Mouse (Mus musculus) hindbrain, embryonic 16.5 days (tissue): Measurements from ENCODE around the gene Nagpa. TPM values are rescaled to one million over a fixed set of nuclear protein-coding genes. Genes with fewer than 3 reads are reported as not detected.

ENCODE experiments used
- ATAC-seq: fragments of 200-750 bp; cut with Nextera tagmentation; 2 replicates; pipeline ENCODE4 v1.8.0; 2017; ENCODE audit warnings: moderate TSS enrichment, moderate library complexity
- H3K27ac ChIP-seq: fragments of 300-500 bp; sonication (generic); 2 replicates; pipeline ENCODE4 v1.5.1; 2014; ENCODE audit warnings: low read depth, mild to moderate bottlenecking, control low read depth, low read length, moderate library complexity
- H3K27me3 ChIP-seq: fragments of 300-500 bp; sonication (generic); replicated peaks from 2 replicates; pipeline ENCODE4 v1.6.1; 2014; ENCODE audit warnings: low read length; ENCODE audit not compliant: control insufficient read depth, insufficient read depth
- H3K36me3 ChIP-seq: fragments of 300-500 bp; sonication (generic); 2 replicates; pipeline ENCODE4 v1.6.1; 2014; ENCODE audit warnings: mild to moderate bottlenecking, low read length, moderate library complexity, mixed read lengths; ENCODE audit not compliant: control insufficient read depth, insufficient read depth
- H3K4me1 ChIP-seq: fragments of 300-500 bp; sonication (generic); 2 replicates; pipeline ENCODE4 v1.6.1; 2014; ENCODE audit warnings: low read depth, low read length; ENCODE audit not compliant: control insufficient read depth, insufficient read depth
- H3K4me2 ChIP-seq: fragments of 300-500 bp; sonication (generic); 2 replicates; pipeline ENCODE4 v1.6.1; 2014; ENCODE audit warnings: mild to moderate bottlenecking, low read length, control low read depth, moderate library complexity
- H3K4me3 ChIP-seq: fragments of 300-500 bp; sonication (generic); 2 replicates; pipeline ENCODE4 v1.5.1; 2014; ENCODE audit warnings: mild to moderate bottlenecking, low read length, control low read depth, moderate library complexity
- H3K9ac ChIP-seq: fragments of 300-500 bp; sonication (generic); 2 replicates; pipeline ENCODE4 v1.6.1; 2014; ENCODE audit warnings: low read depth, mild to moderate bottlenecking, control low read depth, low read length, moderate library complexity
- H3K9me3 ChIP-seq: fragments of 300-500 bp; sonication (generic); 2 replicates; pipeline ENCODE4 v1.6.1; 2014; ENCODE audit warnings: mild to moderate bottlenecking, low read length, moderate library complexity; ENCODE audit not compliant: control insufficient read depth
- WGBS: fragments of 180-500 bp; shearing (Covaris S2); extraction: QIAGEN DNeasy Blood & Tissue Kit; methylation state at CpG from one replicate; pipeline ENCODE4 v1.1.7; 2014; 5-methylcytosine and 5-hydroxymethylcytosine counted together
- polyA plus RNA-seq: library from polyadenylated mRNA; unstranded; fragments of >200 nt; fragmentation: Nextera tagmentation; extraction: Ambion mirVana; gene quantifications from 2 replicates; pipeline ENCODE4 v1.2.1, GENCODE M21; 2015

Nagpa gene
- polyA plus RNA-seq, 1 experiment from 2014 or later = 11.9 TPM

- Histone ChIP-seq H3K27me3 (no peaks in the 10 kb centered on the region), H3K36me3 (no peaks in the 10 kb centered on the region), H3K9ac (no peak overlapping the region), H3K27ac (no peak overlapping the region), H3K9me3 (no peaks in the 10 kb centered on the region), H3K4me3 (no peak overlapping the region), H3K4me2 (no peak overlapping the region), H3K4me1 (no peaks in the 10 kb centered on the region)
- WGBS = 75% methylated on average over 18 of the region's 18 CpGs
- ATAC-seq = no peak
Observed at GRCm38 (mm10) chr16:5183310-5183975, 20.4 kb downstream of the Nagpa start.

GRCm38 (mm10) chr16:5172636-5173035, 31.2 kb downstream of the Nagpa start:
- H3K36me3 ChIP-seq = no peaks in the 10 kb centered on the region
- H3K9me3 ChIP-seq = no peaks in the 10 kb centered on the region
- H3K4me2 ChIP-seq = no peak overlapping the region
- no peaks in the 10 kb centered on the region for H3K4me1 ChIP-seq
- no peaks in the 10 kb centered on the region for H3K27me3 ChIP-seq
- no peak overlapping the region for H3K9ac ChIP-seq
- no peak for ATAC-seq
- no peak overlapping the region for H3K4me3 ChIP-seq
- WGBS = 91% methylated on average over 6 of the region's 6 CpGs
- H3K27ac ChIP-seq = no peak overlapping the region

GRCm38 (mm10) chr16:5168829-5169228, 35.0 kb downstream of the Nagpa start:
- Histone ChIP-seq H3K9me3 (no peaks in the 10 kb centered on the region), H3K27ac (no peak overlapping the region), H3K4me2 (no peak overlapping the region), H3K36me3 (no peaks in the 10 kb centered on the region), H3K9ac (no peak overlapping the region), H3K4me3 (no peak overlapping the region), H3K27me3 (no peaks in the 10 kb centered on the region), H3K4me1 (no peaks in the 10 kb centered on the region)
- WGBS = 82% methylated on average over 5 of the region's 5 CpGs
- no peak for ATAC-seq

GRCm38 (mm10) chr16:5168038-5168437, 35.8 kb downstream of the Nagpa start:
- ATAC-seq = no peak
- no peaks in the 10 kb centered on the region for H3K27me3 ChIP-seq
- no peak overlapping the region for H3K9ac ChIP-seq
- no peak overlapping the region for H3K4me3 ChIP-seq
- no peaks in the 10 kb centered on the region for H3K4me1 ChIP-seq
- no peak overlapping the region for H3K27ac ChIP-seq
- no peak overlapping the region for H3K4me2 ChIP-seq
- no peaks in the 10 kb centered on the region for H3K36me3 ChIP-seq
- no peaks in the 10 kb centered on the region for H3K9me3 ChIP-seq
- WGBS = 88% methylated on average over 2 of the region's 2 CpGs

GRCm38 (mm10) chr16:5164327-5164726, 39.5 kb downstream of the Nagpa start:
- WGBS = 67% methylated on average over 6 of the region's 6 CpGs
- H3K4me3 ChIP-seq = no peak overlapping the region
- H3K9ac ChIP-seq = no peak overlapping the region

GRCm38 (mm10) chr16:5159248-5159647, 44.6 kb downstream of the Nagpa start:
- no peak overlapping the region for H3K9ac ChIP-seq
- no peak overlapping the region for H3K27ac ChIP-seq
- no peaks in the 10 kb centered on the region for H3K4me1 ChIP-seq
- no peaks in the 10 kb centered on the region for H3K27me3 ChIP-seq
- 66% methylated on average over 8 of the region's 8 CpGs for WGBS
- H3K4me2 ChIP-seq = no peak overlapping the region
- no peak overlapping the region for H3K4me3 ChIP-seq
- no peak for ATAC-seq
- no peaks in the 10 kb centered on the region for H3K9me3 ChIP-seq
- no peaks in the 10 kb centered on the region for H3K36me3 ChIP-seq

More at GRCm38 (mm10) chr16:5164327-5164726, 39.5 kb downstream of the Nagpa start:
- Histone ChIP-seq H3K9me3 (no peaks in the 10 kb centered on the region), H3K4me2 (no peak overlapping the region), H3K4me1 (no peaks in the 10 kb centered on the region), H3K36me3 (no peaks in the 10 kb centered on the region), H3K27me3 (no peaks in the 10 kb centered on the region), H3K27ac (no peak overlapping the region)
- ATAC-seq = no peak

- ATAC-seq = no peak
- Histone ChIP-seq H3K4me2 (no peak overlapping the region), H3K36me3 (no peaks in the 10 kb centered on the region), H3K4me1 (peaks cover 7% of the 10 kb centered on the region; the same call in 1 of the 2 replicates), H3K9me3 (no peaks in the 10 kb centered on the region), H3K4me3 (no peak overlapping the region), H3K9ac (no peak overlapping the region), H3K27me3 (no peaks in the 10 kb centered on the region), H3K27ac (no peak overlapping the region)
- 86% methylated on average over 3 of the region's 3 CpGs for WGBS
Observed at GRCm38 (mm10) chr16:5157113-5157512, 46.7 kb downstream of the Nagpa start.

- no peak overlapping the region for H3K27ac ChIP-seq
- ATAC-seq = no peak
- H3K36me3 ChIP-seq = no peaks in the 10 kb centered on the region
- H3K9ac ChIP-seq = no peak overlapping the region
- no peak overlapping the region for H3K4me2 ChIP-seq
- H3K9me3 ChIP-seq = no peaks in the 10 kb centered on the region
- WGBS = 58% methylated on average over 2 of the region's 2 CpGs
- H3K27me3 ChIP-seq = no peaks in the 10 kb centered on the region
- no peak overlapping the region for H3K4me3 ChIP-seq
- H3K4me1 ChIP-seq = peaks cover 7% of the 10 kb centered on the region; the same call in 1 of the 2 replicates
Observed at GRCm38 (mm10) chr16:5156495-5156894, 47.3 kb downstream of the Nagpa start.

GRCm38 (mm10) chr16:5155014-5155413, 48.8 kb downstream of the Nagpa start:
- Histone ChIP-seq H3K27ac (no peak overlapping the region), H3K4me3 (no peak overlapping the region), H3K36me3 (no peaks in the 10 kb centered on the region), H3K9me3 (no peaks in the 10 kb centered on the region), H3K4me2 (no peak overlapping the region), H3K27me3 (no peaks in the 10 kb centered on the region), H3K9ac (no peak overlapping the region), H3K4me1 (peaks cover 7% of the 10 kb centered on the region; the same call in 1 of the 2 replicates)
- 58% methylated on average over 3 of the region's 3 CpGs for WGBS
- no peak for ATAC-seq
